Mouse (Mus musculus): ENCODE data around the gene M1ap. TPM values are rescaled to one million over a fixed set of nuclear protein-coding genes. Genes with fewer than 3 reads are reported as not detected.

M1ap gene
- polyA plus RNA-seq, 1 experiment = 8.8 TPM

GRCm38 (mm10) chr6:83077630-83078323, 131.1 kb downstream of the M1ap start, which contains the start of gene Pcgf1:
Gene Pcgf1, plus strand, starts transcription at chr6:83077869.
- TF ChIP-seq GATA1 (IDR thresholded peaks at IDR 0.05; ENCODE audit: low read length) (no peak), TAL1 (IDR thresholded peaks at IDR 0.05; ENCODE audit: low read length) (no peak)
- Histone ChIP-seq H3K4me1 (ENCODE audit: control insufficient read depth) (peaks cover 31% of the 10 kb centered on the region), H3K4me3 (replicated peaks) (peak within 1 kb of the TSS; percentile 70), H3K27me3 (ENCODE audit: control insufficient read depth) (peaks cover 53% of the 10 kb centered on the region), H3K9me3 (ENCODE audit: control insufficient read depth, low read length) (no peaks in the 10 kb centered on the region), H3K36me3 (ENCODE audit: control insufficient read depth) (peaks cover 27% of the 10 kb centered on the region)

- Histone ChIP-seq H3K4me1 (ENCODE audit: control insufficient read depth) (peaks cover 31% of the 10 kb centered on the region), H3K36me3 (ENCODE audit: control insufficient read depth) (peaks cover 29% of the 10 kb centered on the region), H3K9me3 (ENCODE audit: control insufficient read depth, low read length) (no peaks in the 10 kb centered on the region), H3K27me3 (ENCODE audit: control insufficient read depth) (peaks cover 51% of the 10 kb centered on the region), H3K4me3 (replicated peaks) (peak overlapping the region; percentile 70)
- TF ChIP-seq TAL1 (IDR thresholded peaks at IDR 0.05; ENCODE audit: low read length) (no peak), GATA1 (IDR thresholded peaks at IDR 0.05; ENCODE audit: low read length) (peak; percentile 63)
Observed at GRCm38 (mm10) chr6:83078324-83078858, 131.7 kb downstream of the M1ap start.

Other genes with a start within 250 kb of the M1ap start
- gene Pole4, start 241.5 kb upstream of the M1ap start, polyA plus RNA-seq (2012) = 13.6 and 17.6 TPM in 2 replicates
- 0.03 TPM in 2 replicates for gene Hk2, start 172.4 kb upstream of the M1ap start, polyA plus RNA-seq (2012)
- not detected in 2 replicates for gene Sema4f, start 7.1 kb upstream of the M1ap start, polyA plus RNA-seq (2012)
- gene Dok1, start 86.6 kb downstream of the M1ap start, polyA plus RNA-seq (2012) = 27.8 and 28.7 TPM in 2 replicates
- 0.01 and 0.02 TPM in 2 replicates for gene Loxl3, start 87.3 kb downstream of the M1ap start, polyA plus RNA-seq (2012)
- gene Aup1, start 107.6 kb downstream of the M1ap start, polyA plus RNA-seq (2012) = 310 and 339 TPM in 2 replicates
- 6.2 and 6.6 TPM in 2 replicates for gene Htra2, start 108.4 kb downstream of the M1ap start, polyA plus RNA-seq (2012)
- gene Dqx1, start 110.9 kb downstream of the M1ap start, polyA plus RNA-seq (2012) = 0.14 and 0.18 TPM in 2 replicates
- not detected in 2 replicates for gene Tlx2, start 123.4 kb downstream of the M1ap start, polyA plus RNA-seq (2012)
- 1.5 and 2.2 TPM in 2 replicates for gene Pcgf1, start 131.0 kb downstream of the M1ap start, polyA plus RNA-seq (2012)
- 0.05 TPM in 1 of 2 replicates, not detected in the other for gene Lbx2, start 139.5 kb downstream of the M1ap start, polyA plus RNA-seq (2012)
- gene Ccdc142, start 154.7 kb downstream of the M1ap start, polyA plus RNA-seq (2012) = 0.18 and 0.43 TPM in 2 replicates
- 0.18 and 0.27 TPM in 2 replicates for gene Gm42688, start 154.7 kb downstream of the M1ap start, polyA plus RNA-seq (2012)
- gene Mrpl53, start 162.1 kb downstream of the M1ap start, polyA plus RNA-seq (2012) = 12.3 and 12.8 TPM in 2 replicates
- 3.9 and 4.2 TPM in 2 replicates for gene Mogs, start 168.6 kb downstream of the M1ap start, polyA plus RNA-seq (2012)
- 16.2 and 18.3 TPM in 2 replicates for gene Wbp1, start 174.7 kb downstream of the M1ap start, polyA plus RNA-seq (2012)
- 26.4 TPM in 2 replicates for gene Ino80b, start 178.5 kb downstream of the M1ap start, polyA plus RNA-seq (2012)
- gene Rtkn, start 188.6 kb downstream of the M1ap start, polyA plus RNA-seq (2012) = 0.26 and 0.39 TPM in 2 replicates
- 0.01 and 0.02 TPM in 2 replicates for gene Wdr54, start 209.5 kb downstream of the M1ap start, polyA plus RNA-seq (2012)
- not detected in 2 replicates for gene 1700003E16Rik, start 209.5 kb downstream of the M1ap start, polyA plus RNA-seq (2012)
- 27.2 and 36.9 TPM in 2 replicates for gene Dctn1, start 219.0 kb downstream of the M1ap start, polyA plus RNA-seq (2012)

Data from erythroblast, embryonic 14.5 days (primary cell).